Mouse (Mus musculus) embryonic facial prominence, embryonic 13.5 days (tissue): ENCODE measurements around the gene Otop3. TPM values are rescaled to one million over a fixed set of nuclear protein-coding genes. Genes with fewer than 3 reads are reported as not detected.

Experiments
- ATAC-seq: fragments of 200-750 bp; cut with Nextera tagmentation; 2 replicates; pipeline ENCODE4 v1.8.0; 2017; ENCODE audit warnings: low read depth; ENCODE audit not compliant: insufficient number of reproducible peaks, insufficient read depth, low FRiP score, low TSS enrichment
- H3K27ac ChIP-seq: fragments of 300-500 bp; sonication (generic); 2 replicates; pipeline ENCODE4 v1.5.1; 2015; ENCODE audit warnings: moderate library complexity, mild to moderate bottlenecking, inconsistent platforms
- H3K27me3 ChIP-seq: fragments of 300-500 bp; sonication (generic); 2 replicates; pipeline ENCODE4 v1.6.1; 2015; ENCODE audit warnings: mild to moderate bottlenecking, inconsistent platforms
- H3K36me3 ChIP-seq: fragments of 300-500 bp; sonication (generic); 2 replicates; pipeline ENCODE4 v1.6.1; 2015; ENCODE audit warnings: mild to moderate bottlenecking, inconsistent platforms
- H3K4me1 ChIP-seq: fragments of 300-500 bp; sonication (generic); 2 replicates; pipeline ENCODE4 v1.6.1; 2015; ENCODE audit warnings: inconsistent platforms
- H3K4me2 ChIP-seq: fragments of 300-500 bp; sonication (generic); 2 replicates; pipeline ENCODE4 v1.6.1; 2015; ENCODE audit warnings: moderate library complexity, mild to moderate bottlenecking, inconsistent platforms
- H3K4me3 ChIP-seq: fragments of 300-500 bp; sonication (generic); 2 replicates; pipeline ENCODE4 v1.5.1; 2015; ENCODE audit warnings: mild to moderate bottlenecking, inconsistent platforms
- H3K9ac ChIP-seq: fragments of 300-500 bp; sonication (generic); 2 replicates; pipeline ENCODE4 v1.6.1; 2015; ENCODE audit warnings: mild to moderate bottlenecking, inconsistent platforms
- H3K9me3 ChIP-seq: fragments of 300-500 bp; sonication (generic); 2 replicates; pipeline ENCODE4 v1.6.1; 2016; ENCODE audit warnings: inconsistent platforms
- WGBS: fragments of 180-500 bp; shearing (Covaris S2); methylation state at CpG from one replicate; pipeline ENCODE4 v1.1.7; 2015; ENCODE audit warnings: mixed read lengths; 5-methylcytosine and 5-hydroxymethylcytosine counted together
- polyA plus RNA-seq: library from polyadenylated mRNA; unstranded; fragments of >200 nt; fragmentation: Nextera tagmentation; extraction: Ambion mirVana; gene quantifications from 2 replicates; pipeline ENCODE4 v1.2.1, GENCODE M21; 2015

The Otop3 gene
- 0.14 TPM in 1 of 2 replicates, not detected in the other for polyA plus RNA-seq

GRCm38 (mm10) chr11:115334531-115334930 lies at the start of gene Otop3:
Gene Otop3 (plus strand): TSS chr11:115334731.
- H3K4me2 ChIP-seq, result peak within 1 kb of the TSS; percentile 48
- peaks cover 85% of the 10 kb centered on the region for H3K27me3 ChIP-seq
- H3K4me1 ChIP-seq, result peaks cover 8% of the 10 kb centered on the region
- H3K9ac ChIP-seq, result 0 out of 2 replicates have a peak within 1 kb of the TSS, but pooled peaks have one; percentile 32
- no peaks in the 10 kb centered on the region for H3K36me3 ChIP-seq
- no peak within 1 kb of the TSS for H3K27ac ChIP-seq
- H3K9me3 ChIP-seq, result no peaks in the 10 kb centered on the region
- H3K4me3 ChIP-seq, result peak within 1 kb of the TSS; percentile 13; the same call in 1 of the 2 replicates
- ATAC-seq, result no peak
- WGBS, result 5% methylated on average over 29 of the region's 29 CpGs

DNA sequence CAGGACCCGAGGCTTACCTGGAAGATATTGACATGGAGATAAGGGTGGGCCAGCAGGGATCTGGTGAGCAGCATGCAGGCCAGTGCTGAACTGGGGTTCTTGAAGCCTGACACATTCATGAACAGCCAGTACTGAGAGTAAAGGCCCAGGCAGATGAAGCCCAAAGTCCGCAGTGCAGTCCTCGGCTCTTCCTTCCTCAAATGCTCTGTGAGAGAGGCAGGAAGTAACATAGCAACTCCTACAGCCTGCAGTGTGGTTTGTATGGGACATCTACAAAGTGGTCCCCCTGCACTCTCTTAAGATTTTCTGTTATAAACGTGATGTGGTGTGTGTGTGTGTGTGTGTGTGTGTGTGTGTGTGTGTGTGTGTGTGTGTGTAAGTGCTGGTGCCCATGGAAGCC lies 49.2 kb upstream of the Otop3 start:
- no peak overlapping the region for H3K4me2 ChIP-seq
- 63% methylated on average over 4 of the region's 4 CpGs for WGBS
- ATAC-seq, result no peak

DNA sequence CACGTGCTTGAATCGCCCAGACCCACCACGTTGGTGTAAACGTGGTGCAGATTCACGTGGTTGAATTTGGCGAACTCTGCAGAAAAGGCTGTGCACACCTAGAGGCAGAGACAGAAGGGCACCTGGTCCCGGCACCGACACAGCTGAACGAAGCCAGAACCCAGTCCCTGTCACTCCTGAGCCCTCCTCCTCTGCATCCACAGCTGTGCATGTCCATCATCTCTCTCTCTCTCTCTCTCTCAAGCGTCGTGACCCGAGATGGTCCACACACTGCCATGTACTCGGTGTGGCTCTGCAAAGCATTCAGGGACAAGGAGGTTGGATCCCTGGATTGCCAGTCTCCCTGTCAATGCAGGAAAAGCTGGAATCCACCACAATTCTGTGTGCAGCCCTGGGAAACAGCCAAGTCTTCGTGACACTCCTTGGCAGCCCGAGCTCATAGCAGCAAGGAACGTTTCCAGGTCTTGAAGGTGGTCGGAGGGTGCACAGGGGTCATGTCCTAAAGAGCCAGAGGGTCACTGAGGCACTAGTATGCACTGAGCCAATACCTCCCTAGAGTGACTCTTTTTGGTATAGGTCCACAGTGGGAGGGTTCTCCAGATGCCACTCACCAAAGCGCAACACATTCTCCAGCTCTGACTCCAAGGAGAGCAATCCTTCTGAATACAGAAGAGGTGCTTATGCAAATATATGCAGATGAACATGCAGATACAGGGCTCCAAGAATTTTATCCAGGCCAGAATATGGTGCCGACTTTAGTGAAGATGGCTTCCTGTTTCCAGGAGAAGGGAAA lies 48.1 kb upstream of the Otop3 start:
- Histone ChIP-seq H3K4me1 (no peaks in the 10 kb centered on the region), H3K27me3 (no peaks in the 10 kb centered on the region), H3K4me3 (no peak overlapping the region), H3K9ac (no peak overlapping the region), H3K4me2 (no peak overlapping the region), H3K27ac (no peak overlapping the region), H3K9me3 (no peaks in the 10 kb centered on the region), H3K36me3 (no peaks in the 10 kb centered on the region)
- no peak for ATAC-seq
- WGBS, result 73% methylated on average over 19 of the region's 19 CpGs

More for the DNA sequence above, 49.2 kb upstream of the Otop3 start:
- H3K9ac ChIP-seq, result no peak overlapping the region
- H3K27me3 ChIP-seq, result no peaks in the 10 kb centered on the region
- no peak overlapping the region for H3K27ac ChIP-seq
- no peaks in the 10 kb centered on the region for H3K9me3 ChIP-seq
- no peaks in the 10 kb centered on the region for H3K4me1 ChIP-seq
- no peaks in the 10 kb centered on the region for H3K36me3 ChIP-seq
- H3K4me3 ChIP-seq, result no peak overlapping the region

GRCm38 (mm10) chr11:115287386-115287785 lies 47.1 kb upstream of the Otop3 start:
- 80% methylated on average over 5 of the region's 5 CpGs for WGBS
- no peak overlapping the region for H3K4me3 ChIP-seq
- H3K9ac ChIP-seq, result no peak overlapping the region
- H3K27me3 ChIP-seq, result no peaks in the 10 kb centered on the region
- no peak overlapping the region for H3K27ac ChIP-seq
- no peaks in the 10 kb centered on the region for H3K9me3 ChIP-seq
- H3K4me1 ChIP-seq, result no peaks in the 10 kb centered on the region
- no peak overlapping the region for H3K4me2 ChIP-seq
- H3K36me3 ChIP-seq, result no peaks in the 10 kb centered on the region
- ATAC-seq, result no peak

DNA sequence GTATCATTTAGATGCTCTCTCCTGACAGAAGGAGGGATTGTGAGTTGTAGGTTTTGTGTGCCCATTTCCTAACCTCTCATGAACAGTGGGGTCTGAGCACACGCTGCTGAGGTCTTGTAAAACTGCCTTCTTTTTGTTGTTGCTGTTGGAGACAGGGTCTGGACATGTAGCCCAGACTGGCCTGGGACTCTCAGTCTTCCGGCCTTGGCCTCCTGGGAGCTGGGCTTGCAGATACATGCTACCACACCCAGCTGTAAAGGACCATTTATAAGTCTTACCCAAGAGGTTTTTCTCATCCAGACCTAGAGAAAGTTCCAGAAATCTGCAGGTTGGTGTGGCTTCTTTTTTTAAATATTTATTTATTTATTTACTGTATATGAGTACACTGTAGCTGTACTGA lies 46.2 kb upstream of the Otop3 start:
- Histone ChIP-seq H3K36me3 (no peaks in the 10 kb centered on the region), H3K27ac (no peak overlapping the region), H3K27me3 (no peaks in the 10 kb centered on the region), H3K9me3 (no peaks in the 10 kb centered on the region), H3K4me1 (no peaks in the 10 kb centered on the region), H3K4me2 (no peak overlapping the region), H3K4me3 (no peak overlapping the region), H3K9ac (no peak overlapping the region)
- 95% methylated on average over 2 of the region's 2 CpGs for WGBS
- ATAC-seq, result no peak

DNA sequence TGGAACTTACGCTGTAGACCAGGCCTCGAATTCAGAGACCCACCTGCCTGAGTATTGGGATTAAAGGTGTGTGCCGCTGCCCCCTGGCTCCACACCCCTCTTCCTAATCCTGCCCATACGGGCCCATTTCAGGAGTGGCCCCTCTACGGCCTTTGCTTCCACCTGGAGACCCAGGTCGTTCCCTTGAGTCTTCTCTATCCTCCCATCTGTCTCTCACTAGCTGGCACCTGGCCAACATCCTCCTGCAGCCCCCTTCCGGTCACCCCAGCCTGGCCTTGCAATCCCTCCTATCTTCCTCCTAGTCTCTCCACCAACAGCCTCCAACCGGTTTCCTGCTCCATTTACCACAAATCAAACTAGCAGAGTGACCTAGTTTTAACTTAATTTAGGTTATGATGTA lies 44.6 kb upstream of the Otop3 start:
- H3K9ac ChIP-seq, result no peak overlapping the region
- H3K4me3 ChIP-seq, result no peak overlapping the region
- no peaks in the 10 kb centered on the region for H3K9me3 ChIP-seq
- H3K36me3 ChIP-seq, result no peaks in the 10 kb centered on the region
- no peak for ATAC-seq
- no peak overlapping the region for H3K4me2 ChIP-seq
- 70% methylated on average over 8 of the region's 8 CpGs for WGBS
- H3K4me1 ChIP-seq, result no peaks in the 10 kb centered on the region
- no peaks in the 10 kb centered on the region for H3K27me3 ChIP-seq
- H3K27ac ChIP-seq, result no peak overlapping the region

- Histone ChIP-seq H3K27ac (no peak overlapping the region), H3K4me1 (no peaks in the 10 kb centered on the region), H3K9me3 (no peaks in the 10 kb centered on the region), H3K4me3 (no peak overlapping the region), H3K4me2 (no peak overlapping the region), H3K27me3 (no peaks in the 10 kb centered on the region; the same call in 1 of the 2 replicates), H3K36me3 (no peaks in the 10 kb centered on the region), H3K9ac (no peak overlapping the region)
- 87% methylated on average over 1 of the region's 1 CpGs for WGBS
- no peak for ATAC-seq
Measured at GRCm38 (mm10) chr11:115290314-115290713, 44.2 kb upstream of the Otop3 start.

DNA sequence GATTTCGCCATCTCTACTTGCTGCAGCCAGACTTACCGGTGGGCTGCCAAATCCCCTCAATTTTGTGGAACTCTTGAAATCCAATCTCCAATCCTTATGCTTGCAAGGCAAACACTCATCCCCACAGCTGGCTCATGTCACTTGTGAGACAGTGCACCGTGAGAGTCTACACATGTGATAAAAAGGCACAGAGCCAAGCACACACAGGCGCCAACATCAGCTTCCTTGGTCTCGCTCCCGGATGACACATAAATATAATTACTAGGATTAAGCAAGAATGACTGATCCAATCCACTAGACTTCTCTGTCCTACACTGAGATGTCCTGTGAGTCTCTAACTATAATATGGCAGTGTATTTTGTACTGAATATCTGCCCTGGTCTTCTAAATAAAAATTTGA lies 43.6 kb upstream of the Otop3 start:
- H3K27ac ChIP-seq, result no peak overlapping the region
- 76% methylated on average over 6 of the region's 6 CpGs for WGBS

DNA sequence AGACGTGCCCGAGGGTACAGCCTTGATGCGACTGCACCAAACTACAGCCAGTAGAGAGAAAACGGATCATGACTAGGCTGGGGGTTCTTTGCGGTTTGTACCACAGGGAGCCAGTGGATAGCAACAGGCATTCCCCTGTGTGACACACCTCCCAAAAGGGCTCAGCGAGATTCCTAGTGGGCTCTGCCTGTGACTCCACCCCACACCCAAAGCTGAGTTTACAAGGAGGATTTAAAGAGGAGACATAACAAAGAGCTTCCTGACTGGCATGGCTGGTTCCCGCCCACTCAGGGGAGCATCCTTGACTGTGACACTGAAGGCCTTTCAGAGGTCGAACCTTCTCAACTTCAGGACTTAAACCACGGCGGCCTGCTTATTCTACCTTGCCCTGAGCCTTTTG lies 43.0 kb upstream of the Otop3 start:
- peaks cover 10% of the 10 kb centered on the region for H3K27me3 ChIP-seq
- H3K4me3 ChIP-seq, result no peak overlapping the region
- H3K27ac ChIP-seq, result no peak overlapping the region
- no peaks in the 10 kb centered on the region for H3K4me1 ChIP-seq
- no peak overlapping the region for H3K9ac ChIP-seq
- no peak for ATAC-seq
- 77% methylated on average over 10 of the region's 10 CpGs for WGBS
- H3K4me2 ChIP-seq, result no peak overlapping the region
- no peaks in the 10 kb centered on the region for H3K9me3 ChIP-seq
- no peaks in the 10 kb centered on the region for H3K36me3 ChIP-seq

More for the DNA sequence above, 43.6 kb upstream of the Otop3 start:
- Histone ChIP-seq H3K9ac (no peak overlapping the region), H3K9me3 (no peaks in the 10 kb centered on the region), H3K4me2 (no peak overlapping the region), H3K36me3 (no peaks in the 10 kb centered on the region), H3K4me3 (no peak overlapping the region), H3K4me1 (no peaks in the 10 kb centered on the region), H3K27me3 (peaks cover 5% of the 10 kb centered on the region)
- ATAC-seq, result no peak

DNA sequence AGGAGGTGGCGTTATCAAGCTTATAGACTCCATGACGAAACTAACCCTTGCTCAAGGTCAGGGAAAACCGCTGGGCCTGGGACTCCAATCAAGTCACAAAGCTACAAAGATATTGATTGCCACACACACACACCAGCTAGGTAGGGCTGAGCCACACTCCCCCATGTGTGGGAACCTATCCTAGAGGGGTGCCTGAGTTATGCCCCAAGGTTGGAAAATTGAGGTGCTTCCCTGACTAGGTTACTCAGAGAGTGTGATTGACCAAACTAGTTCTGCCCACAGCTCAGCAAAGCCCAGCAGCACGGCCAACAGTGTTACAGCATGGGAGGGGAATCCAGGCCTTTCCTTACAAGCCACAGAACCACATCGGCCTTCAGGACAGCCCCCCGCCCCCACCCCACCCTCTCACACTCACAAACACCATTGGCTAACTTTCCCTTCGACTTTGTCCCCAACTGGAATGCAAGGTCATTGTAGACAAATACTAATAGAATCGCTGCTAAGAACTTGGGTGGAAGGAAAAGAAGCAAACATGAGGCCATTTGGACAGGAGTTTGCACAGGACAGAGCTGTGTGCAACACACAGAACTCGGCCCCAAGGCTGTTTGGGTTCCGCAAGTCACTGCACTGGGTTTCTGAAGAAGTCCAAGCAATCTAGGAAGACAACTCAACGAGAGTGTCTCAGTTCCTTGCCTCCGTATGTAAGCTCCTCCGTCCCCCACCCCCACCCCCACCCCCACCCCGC lies 41.7 kb upstream of the Otop3 start:
- no peak overlapping the region; the same call in 1 of the 2 replicates for H3K27ac ChIP-seq
- no peak overlapping the region for H3K4me3 ChIP-seq
- ATAC-seq, result no peak
- H3K27me3 ChIP-seq, result peaks cover 23% of the 10 kb centered on the region
- no peak overlapping the region for H3K4me2 ChIP-seq
- no peaks in the 10 kb centered on the region for H3K36me3 ChIP-seq
- H3K9ac ChIP-seq, result no peak overlapping the region
- no peaks in the 10 kb centered on the region for H3K9me3 ChIP-seq
- peaks cover 7% of the 10 kb centered on the region; the same call in 1 of the 2 replicates for H3K4me1 ChIP-seq
- WGBS, result 53% methylated on average over 14 of the region's 14 CpGs

- peaks cover 42% of the 10 kb centered on the region for H3K27me3 ChIP-seq
- WGBS, result 86% methylated on average over 11 of the region's 11 CpGs
Measured at GRCm38 (mm10) chr11:115295939-115296338, 38.6 kb upstream of the Otop3 start.

More at GRCm38 (mm10) chr11:115295939-115296338, 38.6 kb upstream of the Otop3 start:
- Histone ChIP-seq H3K9me3 (peaks cover 4% of the 10 kb centered on the region; the same call in 1 of the 2 replicates), H3K9ac (no peak overlapping the region), H3K27ac (no peak overlapping the region), H3K4me1 (peaks cover 7% of the 10 kb centered on the region; the same call in 1 of the 2 replicates), H3K4me3 (no peak overlapping the region), H3K36me3 (no peaks in the 10 kb centered on the region), H3K4me2 (no peak overlapping the region)
- ATAC-seq, result no peak
